Mouse (Mus musculus) limb, embryonic 10.5 days (tissue): Measurements from ENCODE around the gene Efcab9. TPM values are rescaled to one million over a fixed set of nuclear protein-coding genes. Genes with fewer than 3 reads are reported as not detected.

Experiments
- polyA plus RNA-seq: library from polyadenylated mRNA; unstranded; fragments of >200 nt; fragmentation: Nextera tagmentation; extraction: Ambion mirVana; gene quantifications from 2 replicates; pipeline ENCODE4 v1.2.1, GENCODE M21; 2016

Gene Efcab9
- polyA plus RNA-seq, 1 experiment from 2014 or later, result 0.38 TPM

Other genes with a start within 250 kb of the Efcab9 start
- 1,811 and 2,033 TPM in 2 replicates for gene Hba-a1, start 248.6 kb downstream of the Efcab9 start, polyA plus RNA-seq
- gene Hbq1b, start 245.1 kb downstream of the Efcab9 start, polyA plus RNA-seq, result 5.7 and 5.9 TPM in 2 replicates
- 3,476 and 3,759 TPM in 2 replicates for gene Hba-a2, start 235.6 kb downstream of the Efcab9 start, polyA plus RNA-seq
- gene Hbq1a, start 232.0 kb downstream of the Efcab9 start, polyA plus RNA-seq, result not detected in 2 replicates
- gene Sh3pxd2b, start 184.3 kb downstream of the Efcab9 start, polyA plus RNA-seq, result 25.0 and 31.3 TPM in 2 replicates
- gene Ubtd2, start 76.7 kb downstream of the Efcab9 start, polyA plus RNA-seq, result 74.2 and 82.0 TPM in 2 replicates
- gene Stk10, start 1.2 kb upstream of the Efcab9 start, polyA plus RNA-seq, result 2.2 and 2.8 TPM in 2 replicates
- gene Fbxw11, start 110.6 kb upstream of the Efcab9 start, polyA plus RNA-seq, result 77.6 and 96.4 TPM in 2 replicates